Mouse (Mus musculus) myocyte (in vitro differentiated cells): ENCODE measurements around the gene Chst8.

Experiments
- E2F4 ChIP-seq: IDR thresholded peaks from one replicate; pipeline ENCODE4 v1.6.1; 2011; ENCODE audit warnings: mild to moderate bottlenecking, control low read depth, moderate library complexity; ENCODE audit not compliant: insufficient read depth
- MAX ChIP-seq: IDR thresholded peaks from one replicate; pipeline ENCODE4 v1.6.1; 2011; ENCODE audit warnings: low read depth, mild to moderate bottlenecking, control low read depth
- MYOD1 ChIP-seq, 3 experiments: IDR thresholded peaks; one replicate each; pipeline ENCODE4 v1.6.1; 2011; ENCODE audit warnings: control low read depth in 2 of 3, low read depth in 2 of 3, mild to moderate bottlenecking in 2 of 3, moderate library complexity in 1 of 3; ENCODE audit not compliant: insufficient read length in 2 of 3, control insufficient read depth in 1 of 3
- MYOG ChIP-seq, 3 experiments: IDR thresholded peaks; one replicate each; pipeline ENCODE4 v1.6.1; 2011; ENCODE audit warnings: control low read depth in 2 of 3, low read depth in 2 of 3, mild to moderate bottlenecking in 2 of 3; ENCODE audit not compliant: insufficient read length in 2 of 3, control insufficient read depth in 1 of 3, insufficient read depth in 1 of 3
- POLR2A ChIP-seq: IDR thresholded peaks from one replicate; pipeline ENCODE4 v1.6.1; 2011; ENCODE audit warnings: low read depth, mild to moderate bottlenecking, control low read depth, moderate library complexity; ENCODE audit not compliant: insufficient read length
- POLR2AphosphoS2 ChIP-seq: IDR thresholded peaks from one replicate; pipeline ENCODE4 v1.6.1; 2011; ENCODE audit warnings: low read depth, control low read depth; ENCODE audit not compliant: insufficient read length
- SRF ChIP-seq: IDR thresholded peaks from one replicate; pipeline ENCODE4 v1.6.1; 2011; ENCODE audit warnings: low read depth; ENCODE audit not compliant: control insufficient read depth, insufficient read length
- TCF12 ChIP-seq: IDR thresholded peaks from one replicate; pipeline ENCODE4 v1.6.1; 2011; ENCODE audit warnings: mild to moderate bottlenecking, control low read depth; ENCODE audit not compliant: poor library complexity, insufficient read depth, severe bottlenecking
- TCF3 ChIP-seq: IDR thresholded peaks from one replicate; pipeline ENCODE4 v1.6.1; 2011; ENCODE audit warnings: low read depth, control low read depth; ENCODE audit not compliant: insufficient read length

- TF ChIP-seq MYOD1 (IDR thresholded peaks at IDR 0.05; ENCODE audit: control insufficient read depth in 1 of 3, insufficient read length in 2 of 3, low read depth in 2 of 3) (no peak), POLR2A (no peak), MAX (no peak), POLR2AphosphoS2 (no peak), MYOG (IDR thresholded peaks at IDR 0.05; ENCODE audit: control insufficient read depth in 1 of 3, insufficient read depth in 1 of 3, insufficient read length in 2 of 3, low read depth in 2 of 3) (no peak), E2F4 (no peak), SRF (no peak), TCF12 (no peak), TCF3 (no peak)
These were observed 30.5 kb downstream of the Chst8 start for GRCm38 (mm10) chr7:34781988-34782387.
